Mouse (Mus musculus) kidney, adult 11 months (tissue): ENCODE measurements at regions not wholly inside any gene's neighbourhood (a gene's known extent, or its start where the extent isn't known, plus 50 kb on each side); places are given as distances from the start of the nearest gene placed in this dataset.
A peak's percentile ranks its signal among the peaks of the same experiment; 100 is the strongest.

Source experiments
- DNase-seq: peaks from one replicate; pipeline ENCODE4 v3.0.0; 2022

- DNase-seq, result no peak
These were observed 297.3 kb downstream of the Kcnrg start for GRCm38 (mm10) chr14:61904426-61905124.

- DNase-seq, result no peak
These were observed 310.9 kb downstream of the Kcnrg start for GRCm38 (mm10) chr14:61918113-61918512.

- no peak for DNase-seq
These were observed 324.6 kb downstream of the Kcnrg start for GRCm38 (mm10) chr14:61931811-61932210.

GRCm38 (mm10) chr14:61941682-61942081 is 334.4 kb downstream of the Kcnrg start:
- no peak for DNase-seq

GRCm38 (mm10) chr14:61945659-61946058 is 338.4 kb downstream of the Kcnrg start:
- no peak for DNase-seq

- DNase-seq, result no peak
These were observed 342.2 kb downstream of the Kcnrg start for GRCm38 (mm10) chr14:61949446-61949845.

- no peak for DNase-seq
These were observed 342.4 kb upstream of the Rnaseh2b start for GRCm38 (mm10) chr14:61950004-61950403.

- no peak for DNase-seq
These were observed 339.4 kb upstream of the Rnaseh2b start for GRCm38 (mm10) chr14:61953029-61953428.

- DNase-seq, result no peak
These were observed 337.0 kb upstream of the Rnaseh2b start for GRCm38 (mm10) chr14:61955416-61955815.

- no peak for DNase-seq
These were observed 332.0 kb upstream of the Rnaseh2b start for GRCm38 (mm10) chr14:61960243-61960957.

GRCm38 (mm10) chr14:61968467-61968866 is 323.9 kb upstream of the Rnaseh2b start:
- no peak for DNase-seq

GRCm38 (mm10) chr14:61968957-61969535 is 323.3 kb upstream of the Rnaseh2b start:
- no peak for DNase-seq

- peak; percentile 86 for DNase-seq
These were observed 321.8 kb upstream of the Rnaseh2b start for GRCm38 (mm10) chr14:61970591-61970990.

- peak; percentile 3 for DNase-seq
These were observed 321.0 kb upstream of the Rnaseh2b start for GRCm38 (mm10) chr14:61971100-61972088.

GRCm38 (mm10) chr14:61975301-61975732 is 317.1 kb upstream of the Rnaseh2b start:
- peak; percentile 85 for DNase-seq

GRCm38 (mm10) chr14:61980581-61980980 is 311.8 kb upstream of the Rnaseh2b start:
- no peak for DNase-seq

GRCm38 (mm10) chr14:61985575-61985974 is 306.8 kb upstream of the Rnaseh2b start:
- no peak for DNase-seq

GRCm38 (mm10) chr14:61986203-61986602 is 306.2 kb upstream of the Rnaseh2b start:
- no peak for DNase-seq

- no peak for DNase-seq
These were observed 297.1 kb upstream of the Rnaseh2b start for GRCm38 (mm10) chr14:61995253-61995652.

- DNase-seq, result no peak
These were observed 294.7 kb upstream of the Rnaseh2b start for GRCm38 (mm10) chr14:61997736-61998135.

GRCm38 (mm10) chr14:61998259-61998658 is 294.1 kb upstream of the Rnaseh2b start:
- DNase-seq, result no peak

GRCm38 (mm10) chr14:62001481-62001949 is 290.9 kb upstream of the Rnaseh2b start:
- DNase-seq, result peak; percentile 33

- peak; percentile 59 for DNase-seq
These were observed 290.3 kb upstream of the Rnaseh2b start for GRCm38 (mm10) chr14:62002131-62002530.
